Mouse (Mus musculus) kidney, adult 2 months (tissue): ENCODE data around the gene Plcb1.

ENCODE experiments used
- CTCF ChIP-seq: fragments of 200-500 bp; conservative IDR thresholded peaks from 2 replicates; pipeline ENCODE4 v1.5.1; 2011; ENCODE audit warnings: low read depth, mild to moderate bottlenecking, control low read depth, low read length, moderate library complexity, mixed read lengths; ENCODE audit not compliant: insufficient read depth, insufficient read length
- POLR2A ChIP-seq: fragments of 200-500 bp; IDR thresholded peaks from one replicate; pipeline ENCODE4 v1.6.1; 2011; ENCODE audit warnings: low read depth, low read length, control low read depth

- no peak for TF ChIP-seq CTCF
- no peak for TF ChIP-seq POLR2A
These were observed 81.5 kb downstream of the Plcb1 start for GRCm38 (mm10) chr2:134867381-134867780.
